Mouse (Mus musculus): ENCODE measurements at regions not wholly inside any gene's neighbourhood (a gene's known extent, or its start where the extent isn't known, plus 50 kb on each side); places are given as distances from the start of the nearest gene placed in this dataset.
"Not testable (repeated sequence)": the region's sequence is repeated elsewhere in the genome, so short reads cannot be mapped to it uniquely, and the experiment has no call there.

DNA sequence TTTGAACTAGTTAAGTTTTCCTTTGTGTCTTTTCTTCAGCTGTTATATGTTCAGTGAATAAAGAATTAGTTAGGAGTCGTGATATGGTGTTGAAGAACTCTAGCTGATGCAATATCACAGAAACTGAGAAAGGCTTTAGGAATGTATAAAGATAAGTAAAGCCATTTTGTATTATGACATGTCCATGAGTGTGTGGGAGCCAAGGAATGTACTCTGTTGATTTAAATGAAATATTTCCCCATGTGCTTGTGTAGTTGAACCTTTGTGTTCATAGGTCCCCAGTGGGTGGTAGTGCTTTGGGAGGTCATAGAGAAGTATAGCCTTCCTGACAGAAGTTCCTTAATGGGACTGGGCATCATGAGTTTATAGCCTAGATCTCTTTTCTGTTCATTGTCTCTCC lies 542.2 kb downstream of the Serpinb8 start:
- DNase-seq (no peak), ATAC-seq (no peak)
- Histone ChIP-seq H3K9me3 (ENCODE audit: low read length) (no peaks in the 10 kb centered on the region), H3K4me1 (ENCODE audit: insufficient read depth) (no peaks in the 10 kb centered on the region), H3K9ac (replicated peaks) (no peak overlapping the region), H3K27ac (ENCODE audit: low read depth) (no peak overlapping the region), H3K27me3 (ENCODE audit: insufficient read depth, low read length) (no peaks in the 10 kb centered on the region), H3K36me3 (replicated peaks; ENCODE audit: insufficient read depth, low read length) (no peaks in the 10 kb centered on the region), H3K4me3 (ENCODE audit: low read depth, low read length) (no peak overlapping the region), H3K4me2 (ENCODE audit: low read depth, low read length) (no peak overlapping the region)
- WGBS (ENCODE audit: insufficient replicate concordance) = 48% methylated on average over 1 of the region's 1 CpGs
- TF ChIP-seq EP300 (IDR thresholded peaks at IDR 0.05; ENCODE audit: low read depth) (no peak), CTCF (IDR thresholded peaks at IDR 0.05; ENCODE audit: low read depth) (no peak)

DNA sequence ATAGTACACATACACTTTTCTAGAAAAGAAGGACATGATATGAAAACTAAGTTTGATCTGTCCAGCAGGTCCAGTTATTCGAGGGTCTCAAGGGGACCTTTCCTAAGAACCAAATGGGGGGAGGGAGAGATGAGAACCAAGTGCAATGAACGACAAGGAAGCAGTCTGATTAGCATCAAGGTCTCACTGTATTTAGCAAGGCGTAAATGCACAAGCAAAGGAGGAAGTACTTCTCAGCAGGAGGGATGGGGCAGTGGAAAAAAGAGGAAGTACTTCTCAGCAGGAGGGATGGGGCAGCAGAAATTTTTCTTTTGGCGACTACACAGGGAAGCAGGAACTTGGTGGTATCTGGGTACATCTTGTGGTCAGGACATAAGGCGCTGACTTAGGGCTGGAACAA lies 545.5 kb downstream of the Serpinb8 start:
- not testable (repeated sequence) for H3K36me3 ChIP-seq (replicated peaks; ENCODE audit: insufficient read depth, low read length); H3K4me1 ChIP-seq (ENCODE audit: insufficient read depth); ATAC-seq; H3K4me2 ChIP-seq (ENCODE audit: low read depth, low read length); H3K9ac ChIP-seq (replicated peaks); H3K27ac ChIP-seq (ENCODE audit: low read depth); H3K27me3 ChIP-seq (ENCODE audit: insufficient read depth, low read length); H3K4me3 ChIP-seq (ENCODE audit: low read depth, low read length); H3K9me3 ChIP-seq (ENCODE audit: low read length); DNase-seq
- 62% methylated on average over 5 of the region's 5 CpGs for WGBS (ENCODE audit: insufficient replicate concordance)

DNA sequence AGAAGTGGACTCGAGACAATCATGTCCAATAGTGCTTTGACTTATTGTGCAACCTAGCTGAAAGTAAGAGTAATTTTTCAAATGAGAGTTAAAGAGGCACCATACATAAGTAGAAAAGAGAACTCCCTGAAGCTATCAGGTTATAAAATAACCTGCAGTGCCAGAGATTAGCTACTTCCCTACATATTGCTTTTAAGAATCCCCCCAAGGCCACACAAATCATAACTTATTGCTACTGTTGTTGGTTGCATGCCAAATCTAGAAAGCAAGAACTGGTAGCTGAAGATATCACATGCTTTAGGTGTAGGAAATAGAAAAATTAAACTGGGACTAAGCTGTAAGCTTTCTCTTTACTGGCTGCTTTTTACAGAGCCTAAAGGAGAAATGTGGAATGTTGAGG lies 554.3 kb downstream of the Serpinb8 start:
- 53% methylated on average over 1 of the region's 1 CpGs for WGBS (ENCODE audit: insufficient replicate concordance)
- TF ChIP-seq CTCF (IDR thresholded peaks at IDR 0.05; ENCODE audit: low read depth) = no peak
- TF ChIP-seq EP300 (IDR thresholded peaks at IDR 0.05; ENCODE audit: low read depth) = no peak
- ATAC-seq = no peak
- H3K4me3 ChIP-seq (ENCODE audit: low read depth, low read length) = no peak overlapping the region
- H3K9me3 ChIP-seq (ENCODE audit: low read length) = no peaks in the 10 kb centered on the region
- no peaks in the 10 kb centered on the region for H3K36me3 ChIP-seq (replicated peaks; ENCODE audit: insufficient read depth, low read length)
- H3K9ac ChIP-seq (replicated peaks) = no peak overlapping the region
- no peak overlapping the region for H3K27ac ChIP-seq (ENCODE audit: low read depth)
- DNase-seq = no peak
- no peaks in the 10 kb centered on the region for H3K27me3 ChIP-seq (ENCODE audit: insufficient read depth, low read length)
- H3K4me1 ChIP-seq (ENCODE audit: insufficient read depth) = no peaks in the 10 kb centered on the region
- H3K4me2 ChIP-seq (ENCODE audit: low read depth, low read length) = no peak overlapping the region

GRCm38 (mm10) chr1:108181350-108182167 lies 591.8 kb downstream of the Serpinb8 start:
- H3K36me3 ChIP-seq (replicated peaks; ENCODE audit: insufficient read depth, low read length) = no peaks in the 10 kb centered on the region
- H3K9me3 ChIP-seq (ENCODE audit: low read length) = no peaks in the 10 kb centered on the region
- H3K27ac ChIP-seq (ENCODE audit: low read depth) = no peak overlapping the region
- no peak for DNase-seq
- no peak overlapping the region for H3K9ac ChIP-seq (replicated peaks)
- WGBS (ENCODE audit: insufficient replicate concordance) = 46% methylated on average over 3 of the region's 3 CpGs
- no peak for ATAC-seq
- TF ChIP-seq CTCF (IDR thresholded peaks at IDR 0.05; ENCODE audit: low read depth) = no peak
- TF ChIP-seq EP300 (IDR thresholded peaks at IDR 0.05; ENCODE audit: low read depth) = no peak
- no peak overlapping the region for H3K4me2 ChIP-seq (ENCODE audit: low read depth, low read length)
- H3K27me3 ChIP-seq (ENCODE audit: insufficient read depth, low read length) = no peaks in the 10 kb centered on the region
- H3K4me3 ChIP-seq (ENCODE audit: low read depth, low read length) = no peak overlapping the region
- no peaks in the 10 kb centered on the region for H3K4me1 ChIP-seq (ENCODE audit: insufficient read depth)

DNA sequence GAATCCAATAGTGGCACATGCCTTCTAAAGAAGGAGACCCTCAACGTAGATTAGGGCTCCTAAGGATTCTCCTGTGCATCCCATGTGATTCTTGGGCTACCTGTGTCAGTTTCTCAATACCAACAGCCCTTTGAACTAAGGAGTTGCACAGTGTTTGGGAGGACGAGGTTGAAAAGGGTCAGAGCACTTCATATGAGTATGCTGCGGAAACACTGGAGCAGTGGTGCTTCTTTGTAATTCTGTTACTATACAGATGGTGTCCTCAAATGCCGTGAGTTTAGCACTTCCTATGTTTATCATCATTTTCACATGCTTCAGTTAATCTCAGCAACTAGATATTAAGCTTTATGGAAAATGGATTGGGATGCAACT lies 592.3 kb downstream of the Serpinb8 start:
- H3K4me1 ChIP-seq (ENCODE audit: insufficient read depth) = no peaks in the 10 kb centered on the region
- H3K27me3 ChIP-seq (ENCODE audit: insufficient read depth, low read length) = no peaks in the 10 kb centered on the region
- no peak for ATAC-seq
- H3K4me3 ChIP-seq (ENCODE audit: low read depth, low read length) = no peak overlapping the region
- no peaks in the 10 kb centered on the region for H3K36me3 ChIP-seq (replicated peaks; ENCODE audit: insufficient read depth, low read length)
- 41% methylated on average over 4 of the region's 4 CpGs for WGBS (ENCODE audit: insufficient replicate concordance)
- TF ChIP-seq CTCF (IDR thresholded peaks at IDR 0.05; ENCODE audit: low read depth) (no peak), EP300 (IDR thresholded peaks at IDR 0.05; ENCODE audit: low read depth) (no peak)
- no peaks in the 10 kb centered on the region for H3K9me3 ChIP-seq (ENCODE audit: low read length)
- no peak overlapping the region for H3K27ac ChIP-seq (ENCODE audit: low read depth)
- H3K9ac ChIP-seq (replicated peaks) = no peak overlapping the region
- DNase-seq = no peak
- no peak overlapping the region for H3K4me2 ChIP-seq (ENCODE audit: low read depth, low read length)

GRCm38 (mm10) chr1:108224047-108224446 lies 634.2 kb downstream of the Serpinb8 start:
- Histone ChIP-seq H3K36me3 (replicated peaks; ENCODE audit: insufficient read depth, low read length) (no peaks in the 10 kb centered on the region), H3K9ac (replicated peaks) (no peak overlapping the region), H3K9me3 (ENCODE audit: low read length) (no peaks in the 10 kb centered on the region), H3K4me1 (ENCODE audit: insufficient read depth) (no peaks in the 10 kb centered on the region), H3K4me3 (ENCODE audit: low read depth, low read length) (no peak overlapping the region), H3K27me3 (ENCODE audit: insufficient read depth, low read length) (no peaks in the 10 kb centered on the region), H3K4me2 (ENCODE audit: low read depth, low read length) (no peak overlapping the region), H3K27ac (ENCODE audit: low read depth) (no peak overlapping the region)
- DNase-seq (no peak), ATAC-seq (no peak)
- TF ChIP-seq EP300 (IDR thresholded peaks at IDR 0.05; ENCODE audit: low read depth) (no peak), CTCF (IDR thresholded peaks at IDR 0.05; ENCODE audit: low read depth) (no peak)
- 70% methylated on average over 1 of the region's 1 CpGs for WGBS (ENCODE audit: insufficient replicate concordance)

- H3K4me1 ChIP-seq (ENCODE audit: insufficient read depth) = no peaks in the 10 kb centered on the region
- H3K4me3 ChIP-seq (ENCODE audit: low read depth, low read length) = no peak overlapping the region
- no peaks in the 10 kb centered on the region for H3K9me3 ChIP-seq (ENCODE audit: low read length)
- H3K27me3 ChIP-seq (ENCODE audit: insufficient read depth, low read length) = no peaks in the 10 kb centered on the region
- H3K36me3 ChIP-seq (replicated peaks; ENCODE audit: insufficient read depth, low read length) = no peaks in the 10 kb centered on the region
- ATAC-seq (no peak), DNase-seq (no peak)
- TF ChIP-seq CTCF (IDR thresholded peaks at IDR 0.05; ENCODE audit: low read depth) = no peak
- TF ChIP-seq EP300 (IDR thresholded peaks at IDR 0.05; ENCODE audit: low read depth) = no peak
- H3K9ac ChIP-seq (replicated peaks) = no peak overlapping the region
- H3K27ac ChIP-seq (ENCODE audit: low read depth) = no peak overlapping the region
- H3K4me2 ChIP-seq (ENCODE audit: low read depth, low read length) = no peak overlapping the region
These were observed 650.3 kb downstream of the Serpinb8 start for GRCm38 (mm10) chr1:108240152-108240551.
